Mouse (Mus musculus): ENCODE results near the gene Ranbp1. TPM values are rescaled to one million over a fixed set of nuclear protein-coding genes. Genes with fewer than 3 reads are reported as not detected.

The Ranbp1 gene
- polyA plus RNA-seq (2017; shearing (Covaris generic)) = 100 to 1,000 TPM; 245 to 294 TPM

GRCm38 (mm10) chr16:18248433-18249363, at the start of gene Ranbp1, which contains the start of gene Trmt2a:
TSS of gene Ranbp1 (minus strand) at chr16:18248732.
TSS of gene Trmt2a (plus strand) at chr16:18248679.

GRCm38 (mm10) chr16:18289067-18289588, 40.6 kb upstream of the Ranbp1 start, which contains the start of gene Dgcr8:
TSS of gene Dgcr8 (minus strand) at chr16:18289246.

GRCm38 (mm10) chr16:18258221-18258620, 9.7 kb upstream of the Ranbp1 start, which contains the start of gene Gm49776:
TSS of gene Gm49776 (minus strand) at chr16:18258321.

GRCm38 (mm10) chr16:18234671-18235388, 13.7 kb downstream of the Ranbp1 start, which contains the start of gene Zdhhc8:
TSS of gene Zdhhc8 (minus strand) at chr16:18235136.

GRCm38 (mm10) chr16:18217579-18217978, 31.0 kb downstream of the Ranbp1 start, which contains the start of gene Ccdc188:
TSS of gene Ccdc188 (plus strand) at chr16:18217879.

Other genes with a start within 250 kb of the Ranbp1 start
- gene Dgcr6, start 195.9 kb downstream of the Ranbp1 start, polyA plus RNA-seq (2017; shearing (Covaris generic)) = 10 to 100 TPM; 36.6 to 37.8 TPM
- gene Prodh, start 158.5 kb downstream of the Ranbp1 start, polyA plus RNA-seq (2017; shearing (Covaris generic)) = 1 to 10 TPM; 3.8 to 9.4 TPM
- not detected for gene Rtn4r, start 121.1 kb downstream of the Ranbp1 start, polyA plus RNA-seq (2017; shearing (Covaris generic))
- gene Ccdc188, start 30.9 kb downstream of the Ranbp1 start, polyA plus RNA-seq (2017; shearing (Covaris generic)) = not detected
- 10 to 100 TPM in 1 of 2 experiments, 1 to 10 TPM in 1; 8.7 to 10.8 TPM for gene Zdhhc8, start 13.6 kb downstream of the Ranbp1 start, polyA plus RNA-seq (2017; shearing (Covaris generic))
- gene Trmt2a, start 53 bp downstream of the Ranbp1 start, polyA plus RNA-seq (2017; shearing (Covaris generic)) = 10 to 100 TPM; 72.3 to 76.6 TPM
- gene Gm49776, start 9.6 kb upstream of the Ranbp1 start, polyA plus RNA-seq (2017; shearing (Covaris generic)) = under 1 TPM in 1 of 2 experiments, not detected in 1; 0.69 TPM
- gene Dgcr8, start 40.5 kb upstream of the Ranbp1 start, polyA plus RNA-seq (2017; shearing (Covaris generic)) = 10 to 100 TPM; 20.9 to 25.4 TPM
- gene Tango2, start 99.4 kb upstream of the Ranbp1 start, polyA plus RNA-seq (2017; shearing (Covaris generic)) = 10 to 100 TPM; 51.4 to 58.0 TPM
- gene Arvcf, start 99.5 kb upstream of the Ranbp1 start, polyA plus RNA-seq (2017; shearing (Covaris generic)) = 1 to 10 TPM in 1 of 2 experiments, under 1 TPM in 1; 0.79 to 1.3 TPM
- gene Txnrd2, start 177.7 kb upstream of the Ranbp1 start, polyA plus RNA-seq (2017; shearing (Covaris generic)) = 10 to 100 TPM; 25.5 to 37.5 TPM
- 10 to 100 TPM; 40.5 to 82.4 TPM for gene Comt, start 178.1 kb upstream of the Ranbp1 start, polyA plus RNA-seq (2017; shearing (Covaris generic))
- 10 to 100 TPM; 15.9 to 16.0 TPM for gene Gnb1l, start 250.0 kb upstream of the Ranbp1 start, polyA plus RNA-seq (2017; shearing (Covaris generic))

Measured in activated CD4-positive, CD25-positive, alpha-beta regulatory T cell (primary cell).